Mouse (Mus musculus): ENCODE data around the gene Pdlim7. TPM values are rescaled to one million over a fixed set of nuclear protein-coding genes. Genes with fewer than 3 reads are reported as not detected.

Gene Pdlim7
- total and polyA plus RNA-seq, 3 experiments: 12.3 to 40.6 TPM; not detected in 1

- no peak for TF ChIP-seq MAFK (IDR thresholded peaks at IDR 0.05; ENCODE audit: borderline replicate concordance, low read depth, low read length)
- TF ChIP-seq UBTF (IDR thresholded peaks at IDR 0.05; ENCODE audit: borderline replicate concordance, insufficient read depth, low read depth, low read length): no peak
- peak; percentile 86 for TF ChIP-seq SMC3 (IDR thresholded peaks at IDR 0.05; ENCODE audit: low read depth, low read length)
- TF ChIP-seq JUND (IDR thresholded peaks at IDR 0.05; ENCODE audit: low read depth, low read length): no peak
- peak; percentile 95 for TF ChIP-seq MYC (IDR thresholded peaks at IDR 0.05; ENCODE audit: low read depth, low read length)
- no peak for TF ChIP-seq ZNF384 (IDR thresholded peaks at IDR 0.05; ENCODE audit: low read depth, low read length)
- peak in 1 of 2 experiments; percentile 50; a peak in 1 of 4 replicates for TF ChIP-seq EP300 (IDR thresholded peaks at IDR 0.05; ENCODE audit: low read depth in 1 of 2, low read length in 2 of 2)
- peak; percentile 56 for TF ChIP-seq RAD21 (IDR thresholded peaks at IDR 0.05; ENCODE audit: low read depth, low read length)
- no peak for TF ChIP-seq POLR2AphosphoS5 (IDR thresholded peaks at IDR 0.05; ENCODE audit: borderline replicate concordance, low read depth, low read length)
- peak; percentile 81; the same call in 1 of the 2 replicates for TF ChIP-seq MAX (IDR thresholded peaks at IDR 0.05; ENCODE audit: low read length)
- peak; percentile 71 for TF ChIP-seq NELFE (IDR thresholded peaks at IDR 0.05; ENCODE audit: low read depth, low read length)
- no peak for TF ChIP-seq RCOR1 (IDR thresholded peaks at IDR 0.05; ENCODE audit: low read depth, low read length)
- peak; percentile 47; the same call in 1 of the 2 replicates for TF ChIP-seq MYB (IDR thresholded peaks at IDR 0.05; ENCODE audit: low read depth, low read length)
- TF ChIP-seq USF2 (IDR thresholded peaks at IDR 0.05; ENCODE audit: borderline replicate concordance in 1 of 2, insufficient read depth in 1 of 2, low read depth in 1 of 2, low read length in 2 of 2): no peak
- TF ChIP-seq ZKSCAN1 (IDR thresholded peaks at IDR 0.05; ENCODE audit: low read depth, low read length): no peak
- no peak for TF ChIP-seq CHD1 (IDR thresholded peaks at IDR 0.05; ENCODE audit: low read depth, low read length)
- TF ChIP-seq TAL1 (IDR thresholded peaks at IDR 0.05; ENCODE audit: low read length): no peak
- TF ChIP-seq NRF1 (IDR thresholded peaks at IDR 0.05; ENCODE audit: insufficient read depth, low read depth, low read length, poor library complexity, severe bottlenecking): peak; percentile 84
- peak; percentile 96 for TF ChIP-seq MXI1 (IDR thresholded peaks at IDR 0.05; ENCODE audit: low read depth, low read length)
These were observed 23.0 kb upstream of the Pdlim7 start, which contains the start of gene Ddx41 (continued) for GRCm38 (mm10) chr13:55536194-55537175.

GRCm38 (mm10) chr13:55535796-55536193 lies 22.3 kb upstream of the Pdlim7 start:
- TF ChIP-seq ZNF384 (IDR thresholded peaks at IDR 0.05; ENCODE audit: low read depth, low read length): no peak
- no peak for TF ChIP-seq ELF1 (IDR thresholded peaks at IDR 0.05; ENCODE audit: low read depth, low read length)
- no peak for TF ChIP-seq MYC (IDR thresholded peaks at IDR 0.05; ENCODE audit: low read depth, low read length)
- TF ChIP-seq ZC3H11A (IDR thresholded peaks at IDR 0.05; ENCODE audit: low read depth, low read length): no peak
- TF ChIP-seq MYB (IDR thresholded peaks at IDR 0.05; ENCODE audit: low read depth, low read length): no peak
- no peak for TF ChIP-seq MAZ (IDR thresholded peaks at IDR 0.05; ENCODE audit: low read depth, low read length)
- TF ChIP-seq TBP (IDR thresholded peaks at IDR 0.05; ENCODE audit: low read depth, low read length): no peak
- no peak for TF ChIP-seq MAFK (IDR thresholded peaks at IDR 0.05; ENCODE audit: borderline replicate concordance, low read depth, low read length)
- no peak for TF ChIP-seq GABPA (IDR thresholded peaks at IDR 0.05; ENCODE audit: low read depth, low read length)
- TF ChIP-seq UBTF (IDR thresholded peaks at IDR 0.05; ENCODE audit: borderline replicate concordance, insufficient read depth, low read depth, low read length): no peak
- Histone ChIP-seq H3K79me2 (ENCODE audit: control insufficient read depth, insufficient read depth, low read length, poor library complexity) (peaks cover 7% of the 10 kb centered on the region), H3K4me1 (ENCODE audit: control insufficient read depth in 1 of 2, insufficient read depth in 2 of 2, low read length in 2 of 2) (peaks cover 0 to 4% of the 10 kb centered on the region in 2 experiments; a peak in 1 of 4 replicates), H3K9me3 (replicated peaks; ENCODE audit: insufficient read depth, low read length) (no peaks in the 10 kb centered on the region), H3K9ac (ENCODE audit: control insufficient read depth, low read depth, low read length, poor library complexity, severe bottlenecking) (peak overlapping the region; percentile 81), H3K27ac (ENCODE audit: control insufficient read depth, low read depth, low read length) (no peak overlapping the region), H3K27me3 (ENCODE audit: control insufficient read depth in 1 of 2, insufficient read depth in 2 of 2, low read length in 2 of 2) (no peaks in the 10 kb centered on the region), H3K4me3 (ENCODE audit: control insufficient read depth in 1 of 2, insufficient read depth in 1 of 2, low read depth in 2 of 2, low read length in 2 of 2) (peak overlapping the region; percentile 68 to 75), H3K36me3 (ENCODE audit: control insufficient read depth in 1 of 2, insufficient read depth in 2 of 2, low read length in 2 of 2) (0 out of 4 replicates have a peak, but pooled peaks cover 0 to 4% of the 10 kb centered on the region in 2 experiments)
- no peak for DNase-seq (ENCODE audit: low read depth, low spot score)

Data from MEL (cell line).